Mouse (Mus musculus) liver, postnatal 0 days (tissue): ENCODE measurements around the gene Xpo6.

Experiments
- CTCF ChIP-seq: sonication (generic); IDR thresholded peaks from 2 replicates; pipeline ENCODE4 v1.5.1; 2016; ENCODE audit warnings: antibody characterized with exemption, low read depth
- EP300 ChIP-seq: IDR thresholded peaks from 2 replicates; pipeline ENCODE4 v1.6.1; 2016; ENCODE audit warnings: antibody characterized with exemption, low read depth, mild to moderate bottlenecking

- TF ChIP-seq CTCF (peak; percentile 86), EP300 (no peak)
Measured at GRCm38 (mm10) chr7:126089782-126090181, 110.5 kb downstream of the Xpo6 start.
